Mouse (Mus musculus) cerebellum, adult 9-11 months (tissue): ENCODE results near the gene Mrpl48.

Experiments
- DNase-seq: peaks from one replicate; pipeline ENCODE4 v3.0.0; 2022

Gene Mrpl48

GRCm38 (mm10) chr7:100533503-100533902, 74.6 kb downstream of the Mrpl48 start:
- no peak for DNase-seq

DNA sequence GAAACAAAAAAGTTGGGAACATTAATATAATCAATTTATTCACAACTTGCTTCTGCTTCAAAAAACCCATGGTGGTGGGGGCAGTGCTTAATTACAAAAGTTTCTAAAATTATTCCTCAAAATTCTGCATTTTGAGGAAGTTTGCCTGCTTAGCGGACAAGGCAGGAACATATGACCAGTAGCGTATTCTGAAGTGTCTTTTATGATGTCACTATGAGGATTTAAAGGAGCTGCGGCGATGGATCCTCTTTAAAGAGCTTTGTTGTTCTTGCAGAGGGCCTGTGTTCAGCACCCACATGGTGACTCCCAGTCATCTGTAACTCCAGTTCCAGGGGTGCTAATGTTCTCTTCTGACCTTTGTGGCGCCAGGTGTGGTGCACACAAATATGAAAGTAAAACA, 77.3 kb downstream of the Mrpl48 start:
- DNase-seq, result no peak

DNA sequence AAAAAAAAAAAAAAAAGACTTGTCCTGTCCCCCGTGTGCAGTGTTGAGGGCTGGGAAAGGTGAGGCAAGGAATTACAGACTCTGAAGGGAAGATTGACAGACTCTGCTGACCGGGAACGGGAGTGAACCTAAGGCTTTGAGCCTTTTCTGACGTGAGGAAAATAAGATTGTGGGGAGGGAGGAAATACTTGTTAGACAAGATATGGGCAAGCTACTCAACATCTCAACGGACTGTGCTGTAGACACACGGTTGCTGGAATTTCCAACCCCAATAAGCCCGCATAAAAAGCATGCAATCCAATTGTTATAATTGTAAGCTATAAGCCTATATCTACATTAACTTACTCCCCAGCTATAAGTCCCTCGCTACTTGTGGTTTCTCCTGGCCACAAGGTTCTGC, 83.4 kb downstream of the Mrpl48 start:
- DNase-seq, result no peak

DNA sequence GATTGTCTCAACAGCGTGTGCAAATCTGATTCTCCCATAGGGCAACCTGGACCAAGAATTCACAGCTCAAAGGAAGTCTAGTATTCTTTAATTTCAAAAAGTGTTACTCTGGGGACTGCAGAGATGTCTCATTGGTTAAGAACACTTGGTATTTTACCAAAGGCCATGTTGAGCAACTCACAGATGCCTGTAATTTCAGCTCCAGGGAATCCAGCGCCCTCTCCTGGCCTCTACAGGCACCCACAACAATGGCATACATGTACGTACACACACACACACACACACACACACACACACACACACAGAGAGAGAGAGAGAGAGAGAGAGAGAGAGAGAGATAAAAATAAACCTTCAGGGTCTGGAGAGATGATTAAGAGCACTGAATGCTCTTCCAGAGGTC, 85.9 kb downstream of the Mrpl48 start:
- DNase-seq, result no peak

DNA sequence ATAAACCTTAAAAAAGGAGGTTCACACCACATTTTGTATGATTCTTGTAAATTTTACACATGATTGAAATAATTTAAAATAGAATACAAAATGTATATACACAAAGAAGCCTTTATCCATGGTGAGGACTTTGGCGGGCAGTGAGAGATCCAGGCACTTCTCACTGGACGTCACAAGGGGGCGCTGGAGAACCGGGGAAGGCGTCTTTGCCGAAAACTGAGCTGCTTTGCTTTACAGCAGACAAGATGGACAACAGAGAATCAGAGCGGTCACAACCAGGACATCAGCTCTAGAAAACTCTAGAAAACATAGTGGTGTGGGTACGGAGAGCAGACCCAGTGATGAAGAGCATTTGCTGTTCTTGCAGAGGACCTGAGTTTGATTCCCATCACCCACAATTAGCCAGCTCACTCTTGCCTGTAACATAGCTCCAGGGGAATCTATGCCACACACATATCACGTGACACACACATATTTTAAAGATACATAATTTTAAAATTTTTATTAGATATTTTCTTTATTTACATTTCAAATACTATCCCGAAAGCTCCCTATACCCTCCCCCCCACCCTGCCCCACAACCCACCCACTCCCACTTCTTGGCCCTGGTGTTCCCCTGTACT, 87.3 kb downstream of the Mrpl48 start:
- peak; percentile 78 for DNase-seq

DNA sequence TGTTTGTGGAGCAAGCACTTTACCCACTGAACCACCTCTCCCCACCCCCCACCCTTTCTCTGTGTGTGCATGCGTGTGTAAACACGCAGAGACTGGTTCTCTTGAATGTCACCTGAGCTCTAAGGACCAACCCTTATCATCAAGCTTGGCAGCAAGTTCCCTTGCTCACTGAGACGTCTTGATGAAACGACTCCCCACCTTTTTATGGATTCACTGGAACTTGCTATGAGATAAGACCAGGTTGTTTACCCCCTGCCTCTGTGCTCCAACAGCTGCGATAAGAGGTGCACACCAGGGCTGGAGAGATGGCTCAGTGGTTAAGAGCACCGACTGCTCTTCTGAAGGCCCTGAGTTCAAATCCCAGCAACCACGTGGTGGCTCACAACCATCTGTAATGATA, 87.9 kb downstream of the Mrpl48 start:
- DNase-seq, result no peak

DNA sequence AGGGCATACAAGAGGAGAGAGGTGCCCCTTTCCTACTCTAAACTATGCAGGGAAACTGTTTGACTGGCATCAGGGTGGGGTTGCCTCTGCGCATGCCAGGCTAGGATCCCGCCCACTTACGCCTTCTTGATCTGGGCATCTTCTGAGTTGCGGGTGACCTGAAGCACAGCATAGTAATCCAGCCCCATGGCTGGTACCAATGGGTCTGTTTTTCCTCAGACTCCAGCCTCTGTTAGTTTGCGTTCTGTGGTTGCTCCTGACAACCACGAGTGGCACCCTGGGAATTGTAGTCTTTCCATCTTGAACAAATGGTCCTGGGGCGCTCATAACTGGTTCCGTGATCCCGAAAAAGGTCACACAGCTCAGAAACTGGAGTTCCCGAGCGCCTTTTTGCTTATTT, 93.5 kb downstream of the Mrpl48 start, which contains the start of gene Dnajb13:
TSS of gene Dnajb13 (minus strand) at position 388 of the 400 bp plus-strand sequence.
- no peak for DNase-seq

DNA sequence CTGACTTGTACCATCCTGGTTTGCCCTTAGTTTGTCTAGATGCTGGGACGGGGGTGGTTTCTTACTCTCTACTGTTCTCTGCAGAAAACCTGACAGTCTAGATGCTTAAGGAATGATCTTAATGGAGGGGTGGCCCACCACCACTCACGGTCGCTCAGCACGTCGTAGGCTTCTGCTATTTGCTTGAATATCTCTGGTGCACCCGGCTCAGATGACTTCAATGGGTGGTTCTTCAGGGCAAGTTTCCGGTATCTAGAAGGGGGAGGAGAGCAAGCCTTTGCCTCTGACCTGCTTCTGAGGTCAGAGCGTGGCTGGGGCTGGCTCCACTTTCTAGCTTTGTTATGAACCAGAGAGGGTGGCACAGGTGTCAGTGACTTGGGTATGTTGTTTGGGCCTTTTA, 96.5 kb downstream of the Mrpl48 start:
- DNase-seq, result no peak

DNA sequence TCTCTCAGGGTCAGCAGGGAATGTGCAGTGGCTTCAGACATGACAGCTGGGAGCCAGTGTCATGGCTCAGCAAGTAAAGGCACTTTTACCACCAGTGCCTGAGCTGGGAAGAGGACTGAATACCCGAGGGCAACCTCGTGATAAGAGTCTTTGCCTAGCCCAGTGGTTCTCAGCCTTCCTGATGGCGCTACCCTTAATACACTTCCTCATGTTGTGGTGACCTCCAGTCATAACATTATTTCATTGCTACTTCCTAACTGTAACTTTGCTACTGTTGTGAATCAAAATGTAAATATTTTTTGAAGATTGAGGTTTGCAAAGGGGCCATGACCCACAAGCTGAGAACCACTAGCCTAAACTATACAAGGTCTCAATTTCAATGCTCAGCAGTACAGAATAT, 99.4 kb downstream of the Mrpl48 start:
- no peak for DNase-seq

DNA sequence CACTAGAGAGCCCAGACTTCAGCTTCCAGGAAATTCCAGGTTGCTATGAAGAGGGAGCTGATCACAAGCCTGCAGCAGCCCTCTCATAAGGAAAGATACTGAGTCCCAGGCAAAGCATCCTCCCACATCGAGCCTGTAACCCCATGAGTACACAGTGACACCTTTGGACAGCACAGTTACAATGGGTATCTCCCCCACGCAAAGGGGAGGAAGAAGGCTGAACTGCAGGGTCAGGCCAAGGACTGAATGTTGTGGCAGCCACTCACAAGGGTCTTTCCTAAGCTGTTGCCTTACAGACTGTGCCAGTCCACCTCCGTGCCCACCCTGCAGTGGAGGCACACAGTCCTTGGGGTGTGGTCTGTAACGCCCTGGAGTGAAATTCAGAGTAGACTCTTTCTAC, 101.6 kb downstream of the Mrpl48 start:
- no peak for DNase-seq

- DNase-seq, result no peak
These were observed 103.2 kb downstream of the Mrpl48 start for GRCm38 (mm10) chr7:100504740-100505487.

GRCm38 (mm10) chr7:100503076-100503475, 105.0 kb downstream of the Mrpl48 start:
- DNase-seq, result no peak

- DNase-seq, result no peak
These were observed 105.7 kb downstream of the Mrpl48 start for GRCm38 (mm10) chr7:100502374-100502922.

DNA sequence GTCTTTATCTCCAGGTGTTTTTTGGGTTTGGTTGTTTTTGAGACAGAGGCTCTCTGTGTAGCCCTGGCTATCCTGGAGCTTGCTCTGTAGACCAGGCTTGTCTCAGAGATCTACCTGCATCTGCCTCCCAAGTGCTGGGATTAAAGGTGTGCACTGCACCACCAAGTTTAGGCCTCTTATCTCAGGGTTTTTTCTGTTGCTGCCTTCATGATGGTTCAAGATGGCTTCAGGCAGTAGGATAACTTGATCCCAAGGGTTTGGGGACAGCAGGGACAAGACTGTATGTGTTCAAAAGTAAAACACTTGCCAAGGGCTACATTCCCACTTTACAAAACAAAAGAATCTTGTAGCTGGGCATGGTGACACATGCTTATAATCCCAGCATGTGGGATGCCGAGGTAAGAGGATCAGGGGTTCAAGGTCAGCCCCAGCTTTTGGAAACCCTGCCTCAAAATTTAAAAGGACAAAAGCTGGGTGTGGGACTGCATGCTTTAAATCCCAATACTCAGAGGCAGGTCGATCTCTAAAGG, 106.2 kb downstream of the Mrpl48 start:
- no peak for DNase-seq

DNA sequence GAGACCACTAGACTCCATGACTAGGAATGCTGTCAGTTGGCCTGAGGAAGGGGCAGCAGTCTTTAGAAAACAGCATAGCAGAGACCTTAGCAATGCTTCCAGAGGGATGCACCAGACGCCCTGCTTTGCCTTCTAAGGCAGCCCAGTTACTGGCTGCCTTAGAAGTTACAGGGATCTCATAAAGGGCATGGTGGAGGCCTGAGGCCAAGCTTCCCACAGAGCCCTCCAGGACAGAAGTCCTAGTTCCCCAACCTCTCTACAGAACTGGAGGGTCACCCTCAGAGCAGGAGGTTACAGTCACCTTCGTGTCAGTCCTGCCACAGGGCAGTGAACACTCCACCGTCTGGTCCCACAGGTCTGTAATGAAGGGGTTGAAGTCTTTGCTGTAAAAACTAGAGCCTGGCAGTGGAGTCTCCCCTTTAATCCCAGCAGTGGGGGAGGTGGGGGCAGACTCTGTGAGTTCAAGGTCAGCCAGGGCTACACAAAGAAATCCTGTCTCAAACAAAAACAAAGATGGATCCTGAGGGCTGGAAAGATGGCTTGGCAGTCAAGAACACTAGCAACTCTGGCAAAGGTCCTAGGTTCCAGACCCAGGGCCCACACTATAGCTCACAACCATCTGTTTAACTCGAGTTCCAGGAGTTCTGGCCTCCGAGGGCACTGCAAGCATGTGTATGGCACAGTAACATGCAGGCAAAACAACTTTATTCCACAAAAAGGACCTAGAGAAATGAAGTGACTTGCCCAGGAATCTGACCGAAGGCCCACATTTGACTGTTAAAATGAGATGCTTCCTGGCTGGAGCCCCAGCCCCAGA, 106.9 kb downstream of the Mrpl48 start:
- no peak for DNase-seq

GRCm38 (mm10) chr7:100500276-100500977, 107.7 kb downstream of the Mrpl48 start:
- no peak for DNase-seq

DNA sequence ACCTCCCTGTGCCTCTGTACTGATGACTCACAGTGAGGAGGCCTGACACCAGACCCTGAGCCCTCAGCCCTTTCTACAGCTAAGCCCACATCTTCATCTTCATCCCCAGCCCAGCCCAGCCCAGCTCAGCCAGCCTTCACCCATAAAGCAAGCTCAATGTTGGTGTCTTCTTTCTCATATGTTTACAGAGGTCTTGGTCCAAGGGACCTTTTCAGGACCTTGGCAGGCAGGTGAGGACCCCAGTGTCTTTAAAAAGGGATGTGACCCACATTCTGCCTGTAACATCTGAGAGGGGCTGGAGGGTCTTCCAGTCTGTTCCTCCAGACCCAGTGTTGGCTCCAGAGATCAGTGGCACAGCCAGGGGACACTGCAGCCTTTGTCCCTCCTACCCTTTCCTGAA, 108.6 kb downstream of the Mrpl48 start:
- DNase-seq, result no peak

GRCm38 (mm10) chr7:100497982-100498381, 110.1 kb downstream of the Mrpl48 start:
- no peak for DNase-seq

GRCm38 (mm10) chr7:100497402-100497801, 110.7 kb downstream of the Mrpl48 start:
- DNase-seq, result no peak

- DNase-seq, result no peak
These were observed 111.3 kb downstream of the Mrpl48 start for GRCm38 (mm10) chr7:100496791-100497190.

- no peak for DNase-seq
These were observed 111.7 kb downstream of the Mrpl48 start for GRCm38 (mm10) chr7:100496371-100496770.
